Mouse (Mus musculus) liver, postnatal 0 days (tissue): ENCODE results near the gene Pld6. TPM values are rescaled to one million over a fixed set of nuclear protein-coding genes. Genes with fewer than 3 reads are reported as not detected.

Experiments
- ATAC-seq: fragments of 200-750 bp; cut with Nextera tagmentation; 2 replicates; pipeline ENCODE4 v1.8.0; 2017; ENCODE audit warnings: mild to moderate bottlenecking, moderate library complexity
- DNase-seq: peaks from one replicate; pipeline ENCODE4 v3.0.0-alpha.2; 2016
- H3K27ac ChIP-seq: fragments of 300-500 bp; sonication (generic); 2 replicates; pipeline ENCODE4 v1.5.1; 2014; ENCODE audit warnings: antibody characterized with exemption, moderate library complexity, mild to moderate bottlenecking, low read depth
- H3K27me3 ChIP-seq: fragments of 300-500 bp; sonication (generic); 2 replicates; pipeline ENCODE4 v1.6.1; 2014; ENCODE audit warnings: low read length, control low read depth, mixed read lengths; ENCODE audit not compliant: insufficient read depth
- H3K36me3 ChIP-seq: fragments of 300-500 bp; sonication (generic); replicated peaks from 2 replicates; pipeline ENCODE4 v1.6.1; 2014; ENCODE audit warnings: mild to moderate bottlenecking, control low read depth, low read length, moderate library complexity, mixed read lengths; ENCODE audit not compliant: insufficient read depth
- H3K4me1 ChIP-seq: fragments of 300-500 bp; sonication (generic); 2 replicates; pipeline ENCODE4 v1.6.1; 2014; ENCODE audit warnings: antibody characterized with exemption, mild to moderate bottlenecking, control low read depth; ENCODE audit not compliant: insufficient read depth
- H3K4me2 ChIP-seq: fragments of 300-500 bp; sonication (generic); 2 replicates; pipeline ENCODE4 v1.6.1; 2014; ENCODE audit warnings: low read depth, mild to moderate bottlenecking, low read length, moderate library complexity, mixed read lengths
- H3K4me3 ChIP-seq: fragments of 300-500 bp; sonication (generic); 2 replicates; pipeline ENCODE4 v1.5.1; 2014; ENCODE audit warnings: low read depth, low read length
- H3K9ac ChIP-seq: fragments of 300-500 bp; sonication (generic); replicated peaks from 2 replicates; pipeline ENCODE4 v1.6.1; 2014; ENCODE audit warnings: mild to moderate bottlenecking, moderate library complexity
- H3K9me3 ChIP-seq: fragments of 300-500 bp; sonication (generic); 2 replicates; pipeline ENCODE4 v1.6.1; 2016; ENCODE audit warnings: mild to moderate bottlenecking, control low read depth, low read length, mixed read lengths
- CTCF ChIP-seq: sonication (generic); IDR thresholded peaks from 2 replicates; pipeline ENCODE4 v1.5.1; 2016; ENCODE audit warnings: antibody characterized with exemption, low read depth
- EP300 ChIP-seq: IDR thresholded peaks from 2 replicates; pipeline ENCODE4 v1.6.1; 2016; ENCODE audit warnings: antibody characterized with exemption, low read depth, mild to moderate bottlenecking
- WGBS: fragments of 180-500 bp; shearing (Covaris S2); extraction: QIAGEN DNeasy Blood & Tissue Kit; methylation state at CpG from one replicate; pipeline ENCODE4 v1.1.7; 2014; ENCODE audit not compliant: insufficient replicate concordance; 5-methylcytosine and 5-hydroxymethylcytosine counted together
- polyA plus RNA-seq: library from polyadenylated mRNA; unstranded; fragments of >200 nt; fragmentation: Nextera tagmentation; extraction: Ambion mirVana; gene quantifications from 2 replicates; pipeline ENCODE4 v1.2.1, GENCODE M21; 2015

Pld6 gene
- 1.7 and 2.0 TPM in 2 replicates for polyA plus RNA-seq

DNA sequence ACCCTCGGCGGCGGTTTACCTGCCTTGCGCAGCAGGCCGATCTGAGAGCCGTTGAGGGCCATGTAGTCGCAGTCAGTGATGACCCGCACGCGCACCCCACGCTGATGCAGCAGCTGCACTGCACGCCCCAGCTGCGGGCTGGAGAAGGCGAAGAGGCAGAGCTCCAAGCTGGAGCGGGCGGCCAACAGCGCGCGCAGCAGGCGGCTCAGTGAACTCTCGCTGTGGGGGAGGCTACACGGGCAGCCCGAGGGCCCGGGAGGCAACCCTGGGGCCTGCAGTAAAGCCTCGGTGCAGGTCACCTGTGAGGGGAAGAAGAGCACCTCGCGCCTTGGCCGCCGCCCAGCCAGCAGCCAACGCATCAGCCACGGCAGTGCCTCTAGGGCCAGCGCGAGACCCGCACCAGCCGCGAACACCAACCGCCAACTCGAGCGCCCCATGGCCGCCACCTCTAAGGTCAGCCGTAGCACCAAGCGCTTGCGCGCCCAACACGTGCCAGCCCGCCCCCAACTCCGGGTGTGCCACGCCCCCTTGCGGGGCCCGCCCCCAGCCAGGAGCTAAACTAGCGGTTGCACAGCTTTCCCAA, at the start of gene Pld6:
TSS of gene Pld6 (minus strand) at position 447 of the 583 bp plus-strand sequence.
- peak within 1 kb of the TSS; percentile 47 for H3K4me3 ChIP-seq
- H3K4me2 ChIP-seq = peak within 1 kb of the TSS; percentile 84
- no peaks in the 10 kb centered on the region for H3K9me3 ChIP-seq
- DNase-seq = peak; percentile 83
- H3K27me3 ChIP-seq = no peaks in the 10 kb centered on the region
- 0 out of 2 replicates have a peak within 1 kb of the TSS, but pooled peaks have one; percentile 22 for H3K27ac ChIP-seq
- H3K4me1 ChIP-seq = peaks cover 9% of the 10 kb centered on the region
- no peak for TF ChIP-seq EP300
- TF ChIP-seq CTCF = 0 out of 2 replicates have a peak, but pooled peaks have one; percentile 3
- H3K36me3 ChIP-seq = peaks cover 6% of the 10 kb centered on the region
- WGBS = under 1% methylated on average over 45 of the region's 51 CpGs
- peak; percentile 90 for ATAC-seq
- H3K9ac ChIP-seq = peak within 1 kb of the TSS; percentile 64

DNA sequence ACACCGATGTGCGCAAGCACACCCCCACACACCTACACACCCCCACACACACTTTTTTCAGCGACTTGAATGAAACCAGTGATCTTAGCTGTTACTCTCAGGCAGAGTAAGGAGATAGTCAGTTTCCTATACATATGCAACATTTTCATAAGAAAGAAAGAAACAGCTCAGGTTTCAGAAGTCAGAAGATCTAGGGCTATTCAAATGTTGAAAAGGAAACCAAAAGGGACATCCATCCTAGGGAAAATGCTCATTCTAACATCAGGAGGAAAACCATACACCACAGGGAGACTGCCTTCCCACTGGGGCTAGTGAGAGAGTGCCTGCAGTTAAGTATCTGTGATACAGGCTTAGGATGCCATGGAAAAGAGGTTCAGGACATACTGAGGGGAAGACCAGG, 34.2 kb upstream of the Pld6 start:
- Histone ChIP-seq H3K4me2 (no peak overlapping the region), H3K27ac (no peak overlapping the region), H3K27me3 (no peaks in the 10 kb centered on the region), H3K4me1 (no peaks in the 10 kb centered on the region), H3K4me3 (no peak overlapping the region), H3K9ac (no peak overlapping the region), H3K36me3 (peaks cover 87% of the 10 kb centered on the region), H3K9me3 (no peaks in the 10 kb centered on the region)
- DNase-seq (no peak), ATAC-seq (no peak)
- TF ChIP-seq CTCF (no peak), EP300 (no peak)
- 88% methylated on average over 3 of the region's 3 CpGs for WGBS

DNA sequence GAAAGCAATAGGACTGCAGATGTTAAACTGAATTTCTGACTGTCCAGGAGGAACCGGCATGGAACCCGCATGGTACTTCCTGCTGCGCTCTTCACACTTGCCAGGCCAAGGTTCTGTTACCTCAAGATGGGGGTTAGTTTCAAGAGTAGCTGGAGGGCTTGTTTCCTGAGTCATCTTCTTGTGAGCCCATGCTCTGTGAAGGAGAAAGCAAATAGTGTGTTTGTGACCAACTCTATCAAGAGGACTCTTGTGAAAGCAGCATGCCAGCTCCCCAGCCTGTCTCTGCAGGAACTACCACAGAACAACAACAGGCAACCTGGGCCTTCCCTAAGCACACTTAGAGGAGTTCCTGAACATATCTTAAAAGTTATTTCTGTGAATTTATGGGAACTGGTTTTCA, 30.5 kb upstream of the Pld6 start:
- Histone ChIP-seq H3K4me3 (no peak overlapping the region), H3K27ac (no peak overlapping the region), H3K9me3 (no peaks in the 10 kb centered on the region), H3K27me3 (no peaks in the 10 kb centered on the region), H3K4me1 (peaks cover 9% of the 10 kb centered on the region), H3K4me2 (no peak overlapping the region), H3K9ac (no peak overlapping the region), H3K36me3 (peaks cover 55% of the 10 kb centered on the region)
- 98% methylated on average over 3 of the region's 3 CpGs for WGBS
- ATAC-seq = no peak
- no peak for DNase-seq
- TF ChIP-seq CTCF (no peak), EP300 (no peak)

DNA sequence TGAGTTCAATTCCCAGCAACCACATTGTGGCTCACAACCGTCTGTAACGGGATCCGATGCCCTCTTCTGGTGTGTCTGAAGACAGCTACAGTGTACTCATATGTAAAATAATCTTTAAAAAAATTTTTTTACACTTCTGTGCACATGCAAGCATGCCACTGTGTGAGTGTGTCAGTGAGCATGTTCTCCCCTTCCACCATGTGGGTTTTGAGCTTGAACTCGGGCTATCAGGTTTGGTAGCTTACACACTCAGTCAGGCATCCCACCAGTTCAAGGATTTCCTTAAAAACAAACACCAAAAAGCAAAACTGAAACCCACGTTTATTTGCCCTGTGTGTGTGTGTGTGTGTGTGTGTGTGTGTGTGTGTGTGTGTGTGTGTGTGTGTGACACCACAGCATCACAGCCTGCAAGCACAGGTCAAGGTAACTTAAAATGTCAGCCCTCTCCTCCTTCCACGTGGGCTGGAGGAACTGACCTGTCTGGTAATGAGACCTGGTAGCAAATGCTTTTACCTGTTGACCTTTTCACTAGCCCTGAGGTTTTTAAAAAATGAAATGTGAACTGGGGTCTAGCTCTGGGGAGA, 28.1 kb upstream of the Pld6 start:
- H3K27me3 ChIP-seq = no peaks in the 10 kb centered on the region
- WGBS = 74% methylated on average over 6 of the region's 6 CpGs
- no peak overlapping the region for H3K4me2 ChIP-seq
- no peak for DNase-seq
- no peak for TF ChIP-seq EP300
- no peak for TF ChIP-seq CTCF
- H3K4me1 ChIP-seq = peaks cover 15% of the 10 kb centered on the region
- no peak overlapping the region for H3K4me3 ChIP-seq
- H3K9ac ChIP-seq = no peak overlapping the region
- H3K9me3 ChIP-seq = no peaks in the 10 kb centered on the region
- ATAC-seq = peak; percentile 16; the same call in 1 of the 2 replicates
- peaks cover 37% of the 10 kb centered on the region for H3K36me3 ChIP-seq
- no peak overlapping the region for H3K27ac ChIP-seq

DNA sequence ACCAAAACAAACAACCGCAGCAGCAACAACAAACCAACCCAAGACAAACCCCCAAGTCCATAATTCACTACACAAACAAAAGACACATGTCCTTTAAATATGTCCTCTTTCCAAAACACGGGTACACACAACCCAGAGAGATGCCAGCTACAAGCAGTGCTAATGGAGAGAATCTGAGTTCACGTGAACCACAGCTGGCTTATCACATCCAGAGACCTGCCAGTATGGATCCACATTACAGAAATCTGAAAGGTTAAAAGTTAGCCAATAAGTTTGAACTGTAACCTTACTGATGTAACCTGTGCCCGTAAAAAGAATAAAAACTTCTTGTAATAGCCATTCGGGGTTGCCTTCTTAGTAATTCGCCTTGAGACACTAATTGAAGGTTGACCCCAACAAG, 27.5 kb upstream of the Pld6 start:
- Histone ChIP-seq H3K27me3 (no peaks in the 10 kb centered on the region), H3K4me1 (peaks cover 15% of the 10 kb centered on the region), H3K27ac (peak overlapping the region; percentile 71), H3K36me3 (peaks cover 31% of the 10 kb centered on the region), H3K4me3 (no peak overlapping the region), H3K9ac (no peak overlapping the region), H3K9me3 (no peaks in the 10 kb centered on the region), H3K4me2 (no peak overlapping the region)
- no peak for TF ChIP-seq CTCF
- 71% methylated on average over 6 of the region's 6 CpGs for WGBS
- ATAC-seq (peak; percentile 53), DNase-seq (no peak)

DNA sequence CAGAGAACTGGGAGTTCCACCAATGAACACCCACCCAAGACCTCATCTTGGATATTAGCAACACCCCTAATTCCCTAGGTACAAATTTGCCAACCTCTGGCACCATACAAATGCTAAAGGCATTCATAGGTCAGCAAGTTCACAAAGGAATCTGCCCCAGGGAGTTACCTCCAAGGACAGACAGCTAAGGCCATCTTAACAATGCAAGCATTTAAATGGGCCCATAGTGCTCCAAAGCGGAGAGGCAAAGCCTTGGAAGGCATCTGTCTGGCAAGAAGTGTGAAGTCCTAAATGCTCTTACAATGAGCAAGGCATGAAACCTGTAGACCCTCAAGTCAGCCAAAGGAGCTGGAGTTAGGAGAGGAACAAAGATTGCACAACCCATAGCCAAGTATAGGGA, 26.9 kb upstream of the Pld6 start:
- Histone ChIP-seq H3K4me2 (no peak overlapping the region), H3K27ac (peak overlapping the region; percentile 71), H3K4me1 (peaks cover 15% of the 10 kb centered on the region), H3K27me3 (no peaks in the 10 kb centered on the region), H3K9me3 (no peaks in the 10 kb centered on the region), H3K36me3 (peaks cover 24% of the 10 kb centered on the region), H3K4me3 (no peak overlapping the region), H3K9ac (no peak overlapping the region)
- ATAC-seq (no peak), DNase-seq (no peak)
- TF ChIP-seq EP300 (no peak), CTCF (no peak)
- WGBS = 92% methylated on average over 1 of the region's 1 CpGs
